In genomic region chr2:145557361-145557931, GRCm38 (mm10) we compare ENCODE assay signal across 9 mouse cellular contexts.
DNase-seq lines count a peak whose midpoint lies in the region; ATAC-seq and TF ChIP-seq lines count a peak whose summit lies in the region.
"Had no signal": no experiment of that assay in that cellular context is flagged by ENCODE, and none has a peak within 500 bp of the region (broad histone marks: within the 10 kb centered on the region; RNA-seq: fewer than 3 reads in every experiment).

No protein-coding gene starts in this region.

- ATAC-seq in intestine, postnatal 0 days: no peak
- ATAC-seq in intestine, embryonic 16.5 days: no peak
- ATAC-seq in hematopoietic stem cell, adult 5-6 weeks (replicated peaks in 1 of 2; ENCODE audit: insufficient read depth in 1 of 2, low FRiP score in 2 of 2, low TSS enrichment in 1 of 2, low read depth in 1 of 2, poor library complexity in 2 of 2, severe bottlenecking in 2 of 2): peak; percentile 80 to 90
- peak; percentile 31; the same call in 1 of the 2 replicates for ATAC-seq in liver, embryonic 13.5 days (ENCODE audit: low read depth)

- no peak for TF ChIP-seq POLR2A in brain, embryonic 14.5 days (IDR thresholded peaks at IDR 0.05; ENCODE audit: borderline replicate concordance, extremely low read depth, insufficient read depth, insufficient read length, poor library complexity, severe bottlenecking)

- peak; percentile 62 for DNase-seq in ES-CJ7 (ENCODE audit: low read depth, low spot score)
- DNase-seq in brain, embryonic 14.5 days (ENCODE audit: low read depth): peak; percentile 37
- DNase-seq in liver, embryonic 13.5 days: no peak
- DNase-seq in telencephalon, adult 2 months (ENCODE audit: low read depth, low spot score): peak; percentile 26
- no peak for DNase-seq in gastrocnemius, postnatal 4 days (ENCODE audit: low spot score in 2 of 2)

- H3K27ac ChIP-seq in intestine, postnatal 0 days (ENCODE audit: low read depth, low read length): no peak overlapping the region
- no peak overlapping the region for H3K27ac ChIP-seq in intestine, embryonic 16.5 days (ENCODE audit: low read length)
- no peak overlapping the region for H3K27ac ChIP-seq in liver, embryonic 13.5 days
- H3K27ac ChIP-seq: lung, embryonic 15.5 days had no signal

- no peaks in the 10 kb centered on the region for H3K4me1 ChIP-seq in intestine, postnatal 0 days (replicated peaks; ENCODE audit: control insufficient read depth, insufficient read depth, low read length)
- no peaks in the 10 kb centered on the region for H3K4me1 ChIP-seq in intestine, embryonic 16.5 days (ENCODE audit: control insufficient read depth, insufficient read depth, low read length)
- H3K4me1 ChIP-seq in liver, embryonic 13.5 days (replicated peaks): 0 out of 2 replicates have a peak, but pooled peaks cover 3% of the 10 kb centered on the region
- H3K4me1 ChIP-seq: lung, embryonic 15.5 days had no signal

- H3K4me3 ChIP-seq in intestine, postnatal 0 days (ENCODE audit: low read depth, low read length): no peak overlapping the region
- no peak overlapping the region for H3K4me3 ChIP-seq in intestine, embryonic 16.5 days (ENCODE audit: low read length)
- H3K4me3 ChIP-seq in liver, embryonic 13.5 days (replicated peaks): no peak overlapping the region
- H3K4me3 ChIP-seq: lung, embryonic 15.5 days had no signal

- peak; percentile 74 for TF ChIP-seq CTCF in intestine, postnatal 0 days (IDR thresholded peaks at IDR 0.05; ENCODE audit: low read depth)
- peak; percentile 49; the same call in 1 of the 2 replicates for TF ChIP-seq CTCF in brain, embryonic 14.5 days (IDR thresholded peaks at IDR 0.05; ENCODE audit: borderline replicate concordance, extremely low read depth, insufficient read depth, insufficient read length)

- H3K9me3 ChIP-seq in intestine, postnatal 0 days (ENCODE audit: control insufficient read depth): no peaks in the 10 kb centered on the region
- H3K9me3 ChIP-seq in intestine, embryonic 16.5 days (ENCODE audit: control insufficient read depth, low read length): no peaks in the 10 kb centered on the region
- no peaks in the 10 kb centered on the region for H3K9me3 ChIP-seq in liver, embryonic 13.5 days (replicated peaks)
- H3K9me3 ChIP-seq: lung, embryonic 15.5 days had no signal

- H3K4me2 ChIP-seq in intestine, postnatal 0 days (replicated peaks; ENCODE audit: low read depth): no peak overlapping the region
- no peak overlapping the region for H3K4me2 ChIP-seq in intestine, embryonic 16.5 days (ENCODE audit: low read depth, low read length)
- no peak overlapping the region for H3K4me2 ChIP-seq in liver, embryonic 13.5 days
- H3K4me2 ChIP-seq: lung, embryonic 15.5 days had no signal

- H3K36me3 ChIP-seq in intestine, postnatal 0 days (ENCODE audit: control insufficient read depth, insufficient read depth): no peaks in the 10 kb centered on the region
- no peaks in the 10 kb centered on the region for H3K36me3 ChIP-seq in intestine, embryonic 16.5 days (ENCODE audit: control insufficient read depth, insufficient read depth, low read length)
- H3K36me3 ChIP-seq in liver, embryonic 13.5 days: no peaks in the 10 kb centered on the region
- H3K36me3 ChIP-seq: lung, embryonic 15.5 days had no signal

- WGBS in intestine, postnatal 0 days: 29% methylated on average over 1 of the region's 1 CpGs
- 5% methylated on average over 1 of the region's 1 CpGs for WGBS in intestine, embryonic 16.5 days
- 12% methylated on average over 1 of the region's 1 CpGs for WGBS in liver, embryonic 13.5 days (ENCODE audit: insufficient replicate concordance)

- no peaks in the 10 kb centered on the region for H3K27me3 ChIP-seq in intestine, postnatal 0 days (replicated peaks; ENCODE audit: control insufficient read depth, insufficient read depth, low read length)
- no peaks in the 10 kb centered on the region for H3K27me3 ChIP-seq in intestine, embryonic 16.5 days (replicated peaks; ENCODE audit: control insufficient read depth, insufficient read depth, low read length)
- no peaks in the 10 kb centered on the region for H3K27me3 ChIP-seq in liver, embryonic 13.5 days
- H3K27me3 ChIP-seq: lung, embryonic 15.5 days had no signal

- no peak overlapping the region for H3K9ac ChIP-seq in intestine, postnatal 0 days (ENCODE audit: low read depth, low read length)
- H3K9ac ChIP-seq in intestine, embryonic 16.5 days (ENCODE audit: low read depth, low read length): no peak overlapping the region
- no peak overlapping the region for H3K9ac ChIP-seq in liver, embryonic 13.5 days
- H3K9ac ChIP-seq: lung, embryonic 15.5 days had no signal

Comparison
In these comparisons a context has a peak if more than half of its experiments do, and no peak if none do; other contexts are left out.
1. ATAC-seq: peak in hematopoietic stem cell, adult 5-6 weeks (2 of 2) and liver, embryonic 13.5 days (single experiment); none in intestine, postnatal 0 days (single experiment) and intestine, embryonic 16.5 days (single experiment).
2. DNase-seq: peak in ES-CJ7 (single experiment), brain, embryonic 14.5 days (single experiment) and telencephalon, adult 2 months (single experiment); none in liver, embryonic 13.5 days (single experiment) and gastrocnemius, postnatal 4 days (0 of 2).